Mouse (Mus musculus): ENCODE data around the gene Gm28961. TPM values are rescaled to one million over a fixed set of nuclear protein-coding genes. Genes with fewer than 3 reads are reported as not detected.
"Not testable (repeated sequence)": the region's sequence is repeated elsewhere in the genome, so short reads cannot be mapped to it uniquely, and the experiment has no call there.

Gm28961 gene
- polyA plus RNA-seq (2015; fragmentation: Nextera tagmentation; extraction: Ambion mirVana): not detected in 2 replicates

DNA sequence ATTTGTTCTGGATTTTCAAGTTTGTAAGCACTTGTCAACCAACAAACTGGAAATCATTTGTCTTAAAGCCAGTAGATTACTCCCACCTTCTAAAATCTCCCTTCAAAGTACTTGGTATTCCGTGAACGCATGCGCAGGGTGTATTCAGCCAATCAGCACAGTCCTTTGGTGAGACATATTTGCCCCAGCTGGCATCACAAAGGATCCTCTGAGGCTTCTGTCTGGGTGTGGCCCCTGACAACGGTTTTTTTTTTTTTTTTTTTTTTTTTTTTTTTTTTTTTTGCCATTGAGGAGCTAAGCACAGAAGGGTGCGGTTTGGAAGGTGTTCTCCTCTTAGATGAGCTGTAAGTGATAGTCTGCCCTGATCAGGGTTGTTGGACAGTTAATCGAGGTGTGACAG is at the start of gene Gm28961:
Gene Gm28961 (plus strand): TSS at position 301 of the 400 bp plus-strand sequence.
- not testable (repeated sequence) for H3K27ac ChIP-seq (ENCODE audit: low read length); ATAC-seq (ENCODE audit: low read depth); H3K9me3 ChIP-seq (ENCODE audit: control insufficient read depth, low read length); H3K27me3 ChIP-seq (ENCODE audit: control insufficient read depth, insufficient read depth, low read depth, low read length); H3K9ac ChIP-seq (ENCODE audit: low read length); H3K4me3 ChIP-seq (ENCODE audit: low read length); H3K4me1 ChIP-seq (replicated peaks; ENCODE audit: control insufficient read depth, insufficient read depth, low read length); H3K36me3 ChIP-seq (ENCODE audit: control insufficient read depth, insufficient read depth, low read length); H3K4me2 ChIP-seq (ENCODE audit: low read depth, low read length)
- no CpG with 5 or more reads among the region's 6 CpGs for WGBS

Other genes with a start within 250 kb of the Gm28961 start
- gene Gm21943, start 172.0 kb upstream of the Gm28961 start, polyA plus RNA-seq (2015; fragmentation: Nextera tagmentation; extraction: Ambion mirVana): not detected in 2 replicates